Mouse (Mus musculus): Measurements from ENCODE around the gene Tubb2b. TPM values are rescaled to one million over a fixed set of nuclear protein-coding genes. Genes with fewer than 3 reads are reported as not detected.
A peak's percentile ranks its signal among the peaks of the same experiment; 100 is the strongest.

Tubb2b gene
- polyA plus RNA-seq, 1 experiment, result 0.46 TPM

DNA sequence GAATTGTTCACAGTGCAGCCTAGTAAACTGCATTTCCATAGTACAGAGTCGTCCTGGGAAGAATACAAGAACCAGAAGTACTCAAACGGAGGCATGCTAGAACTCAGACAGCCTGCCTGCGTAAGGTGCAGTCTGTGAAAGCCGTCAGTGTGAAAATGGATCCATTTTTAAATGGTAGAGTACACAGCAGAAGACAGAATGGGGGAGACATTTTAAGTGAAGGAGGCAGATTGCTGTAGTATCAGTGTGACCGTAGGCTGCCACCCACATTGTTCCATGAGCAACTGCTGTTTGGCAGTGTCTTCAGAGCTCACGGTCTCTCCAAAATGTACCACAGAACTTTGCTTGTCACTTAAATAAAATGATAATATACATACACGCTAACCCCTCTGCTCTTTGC is 4.0 kb upstream of the Tubb2b start:
- no peak for TF ChIP-seq CTCF (IDR thresholded peaks at IDR 0.05; ENCODE audit: control insufficient read depth, insufficient read depth, insufficient replicate concordance, low read depth, low read length)
- TF ChIP-seq POLR2A (IDR thresholded peaks at IDR 0.05; ENCODE audit: control insufficient read depth, low read depth, low read length), result no peak
- H3K4me3 ChIP-seq (ENCODE audit: control insufficient read depth, low read depth, low read length), result no peak overlapping the region
- peaks cover 19% of the 10 kb centered on the region for H3K4me1 ChIP-seq (ENCODE audit: control insufficient read depth, insufficient read depth, low read length)
- H3K27ac ChIP-seq (ENCODE audit: control insufficient read depth, insufficient read depth, low read depth, low read length), result no peak overlapping the region
- H3K27me3 ChIP-seq (ENCODE audit: control insufficient read depth, insufficient read depth, low read length), result no peaks in the 10 kb centered on the region
- no peaks in the 10 kb centered on the region for H3K36me3 ChIP-seq (ENCODE audit: control insufficient read depth, insufficient read depth, low read length)

DNA sequence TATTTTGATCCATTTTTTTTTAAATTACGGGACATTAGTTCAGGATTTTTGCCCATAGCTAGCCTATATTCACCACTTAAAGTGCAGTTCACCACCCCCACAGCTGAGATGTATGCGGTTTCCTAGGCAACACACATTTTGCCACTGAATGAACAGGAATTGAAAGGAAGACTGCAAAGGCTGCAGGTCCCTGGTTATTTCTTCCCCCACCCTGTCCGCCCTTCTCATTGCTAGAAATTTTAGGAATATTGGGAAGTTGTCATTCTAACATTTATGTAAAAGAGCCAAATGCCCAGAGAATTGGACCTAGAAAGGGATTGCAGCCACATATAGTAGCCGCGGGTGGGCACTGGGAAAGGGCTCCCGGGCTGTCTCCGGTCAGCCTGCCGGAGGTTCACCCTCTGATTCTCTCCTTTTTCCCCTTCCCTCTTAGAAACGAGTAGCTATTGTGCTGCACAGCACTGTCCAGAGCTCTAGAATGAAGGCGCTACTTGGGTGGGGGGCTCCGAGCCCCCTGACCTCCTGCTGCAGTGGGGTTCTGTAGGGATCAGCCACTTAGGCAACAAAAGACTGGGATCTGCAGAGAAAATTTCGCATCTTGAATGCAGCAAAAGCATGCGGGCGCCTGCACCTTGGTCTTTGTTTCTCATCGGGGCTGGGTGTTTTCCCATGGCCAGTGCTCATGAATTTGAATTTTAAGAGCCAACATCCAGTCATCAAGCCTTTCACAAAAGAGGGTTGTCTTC is 3.2 kb upstream of the Tubb2b start:
- Histone ChIP-seq H3K27ac (ENCODE audit: control insufficient read depth, insufficient read depth, low read depth, low read length) (no peak overlapping the region), H3K36me3 (ENCODE audit: control insufficient read depth, insufficient read depth, low read length) (no peaks in the 10 kb centered on the region), H3K4me1 (ENCODE audit: control insufficient read depth, insufficient read depth, low read length) (peaks cover 19% of the 10 kb centered on the region), H3K27me3 (ENCODE audit: control insufficient read depth, insufficient read depth, low read length) (no peaks in the 10 kb centered on the region), H3K4me3 (ENCODE audit: control insufficient read depth, low read depth, low read length) (no peak overlapping the region)
- TF ChIP-seq POLR2A (IDR thresholded peaks at IDR 0.05; ENCODE audit: control insufficient read depth, low read depth, low read length) (no peak), CTCF (IDR thresholded peaks at IDR 0.05; ENCODE audit: control insufficient read depth, insufficient read depth, insufficient replicate concordance, low read depth, low read length) (no peak)

DNA sequence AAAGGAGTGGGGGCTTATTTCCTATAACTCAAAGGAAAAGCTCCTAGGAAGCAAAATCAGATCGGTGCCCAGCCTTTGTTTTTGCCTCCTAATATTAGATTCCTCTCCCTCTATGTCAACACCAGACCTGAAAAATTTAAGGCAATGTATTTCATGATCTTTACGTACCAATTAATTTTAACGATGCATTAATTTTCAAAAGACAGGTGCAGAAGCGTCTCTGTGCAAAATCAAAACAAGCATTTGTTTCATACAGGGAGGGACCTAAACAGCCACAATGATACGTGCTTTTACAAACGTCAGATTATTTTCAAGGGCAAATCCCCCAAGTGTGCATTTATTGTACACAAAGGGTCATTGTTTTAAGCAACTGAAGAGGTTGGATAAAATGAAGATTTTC is 2.6 kb upstream of the Tubb2b start:
- H3K27ac ChIP-seq (ENCODE audit: control insufficient read depth, insufficient read depth, low read depth, low read length), result no peak overlapping the region
- no peak overlapping the region for H3K4me3 ChIP-seq (ENCODE audit: control insufficient read depth, low read depth, low read length)
- H3K4me1 ChIP-seq (ENCODE audit: control insufficient read depth, insufficient read depth, low read length), result peaks cover 19% of the 10 kb centered on the region
- TF ChIP-seq CTCF (IDR thresholded peaks at IDR 0.05; ENCODE audit: control insufficient read depth, insufficient read depth, insufficient replicate concordance, low read depth, low read length) (no peak), POLR2A (IDR thresholded peaks at IDR 0.05; ENCODE audit: control insufficient read depth, low read depth, low read length) (no peak)
- no peaks in the 10 kb centered on the region for H3K36me3 ChIP-seq (ENCODE audit: control insufficient read depth, insufficient read depth, low read length)
- no peaks in the 10 kb centered on the region for H3K27me3 ChIP-seq (ENCODE audit: control insufficient read depth, insufficient read depth, low read length)

DNA sequence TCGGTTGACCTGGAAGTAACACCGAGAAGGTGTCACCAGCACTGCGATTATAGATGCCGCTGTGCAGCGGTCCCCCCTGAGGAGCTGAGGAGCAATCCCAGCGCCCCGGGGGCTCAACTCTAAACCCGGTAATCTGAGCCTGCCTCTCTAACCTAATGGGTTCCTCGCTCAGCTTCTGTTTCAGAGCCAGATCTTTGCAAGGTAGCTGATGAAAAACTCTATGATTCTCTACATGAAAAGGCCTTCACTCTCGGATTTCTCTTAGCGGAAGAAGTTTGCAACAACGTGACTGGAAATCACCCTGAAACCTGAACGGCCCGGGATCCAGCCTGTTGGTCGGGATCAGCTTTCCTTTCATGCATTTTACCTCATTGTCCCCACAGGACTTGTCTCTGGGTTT is 2.0 kb upstream of the Tubb2b start:
- Histone ChIP-seq H3K27me3 (ENCODE audit: control insufficient read depth, insufficient read depth, low read length) (no peaks in the 10 kb centered on the region), H3K27ac (ENCODE audit: control insufficient read depth, insufficient read depth, low read depth, low read length) (no peak overlapping the region)

DNA sequence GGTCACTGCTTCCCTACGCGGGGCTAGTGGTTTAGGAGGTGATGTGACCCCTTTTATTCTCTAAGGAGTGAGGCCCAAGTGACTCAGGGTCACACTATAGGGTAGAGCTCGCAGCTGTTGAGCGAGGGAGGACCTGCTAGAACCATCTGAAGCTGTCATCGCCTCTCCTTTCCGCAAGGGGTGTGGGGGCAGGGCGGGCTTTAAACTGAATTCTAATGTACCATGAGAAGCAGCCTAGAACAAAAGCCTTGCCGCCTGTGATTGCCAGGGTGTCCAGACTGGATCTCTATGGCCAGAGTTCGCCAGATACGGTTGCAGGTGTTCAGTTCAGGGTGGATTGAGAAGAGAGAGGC is 1.4 kb upstream of the Tubb2b start:
- TF ChIP-seq POLR2A (IDR thresholded peaks at IDR 0.05; ENCODE audit: control insufficient read depth, low read depth, low read length) (no peak), CTCF (IDR thresholded peaks at IDR 0.05; ENCODE audit: control insufficient read depth, insufficient read depth, insufficient replicate concordance, low read depth, low read length) (no peak)
- H3K27ac ChIP-seq (ENCODE audit: control insufficient read depth, insufficient read depth, low read depth, low read length), result no peak overlapping the region
- no peaks in the 10 kb centered on the region for H3K36me3 ChIP-seq (ENCODE audit: control insufficient read depth, insufficient read depth, low read length)
- no peaks in the 10 kb centered on the region for H3K27me3 ChIP-seq (ENCODE audit: control insufficient read depth, insufficient read depth, low read length)
- peaks cover 19% of the 10 kb centered on the region for H3K4me1 ChIP-seq (ENCODE audit: control insufficient read depth, insufficient read depth, low read length)
- no peak overlapping the region for H3K4me3 ChIP-seq (ENCODE audit: control insufficient read depth, low read depth, low read length)

More for the DNA sequence above, 2.0 kb upstream of the Tubb2b start:
- TF ChIP-seq CTCF (IDR thresholded peaks at IDR 0.05; ENCODE audit: control insufficient read depth, insufficient read depth, insufficient replicate concordance, low read depth, low read length) (no peak), POLR2A (IDR thresholded peaks at IDR 0.05; ENCODE audit: control insufficient read depth, low read depth, low read length) (no peak)
- H3K4me3 ChIP-seq (ENCODE audit: control insufficient read depth, low read depth, low read length), result no peak overlapping the region
- H3K4me1 ChIP-seq (ENCODE audit: control insufficient read depth, insufficient read depth, low read length), result peaks cover 19% of the 10 kb centered on the region
- no peaks in the 10 kb centered on the region for H3K36me3 ChIP-seq (ENCODE audit: control insufficient read depth, insufficient read depth, low read length)

DNA sequence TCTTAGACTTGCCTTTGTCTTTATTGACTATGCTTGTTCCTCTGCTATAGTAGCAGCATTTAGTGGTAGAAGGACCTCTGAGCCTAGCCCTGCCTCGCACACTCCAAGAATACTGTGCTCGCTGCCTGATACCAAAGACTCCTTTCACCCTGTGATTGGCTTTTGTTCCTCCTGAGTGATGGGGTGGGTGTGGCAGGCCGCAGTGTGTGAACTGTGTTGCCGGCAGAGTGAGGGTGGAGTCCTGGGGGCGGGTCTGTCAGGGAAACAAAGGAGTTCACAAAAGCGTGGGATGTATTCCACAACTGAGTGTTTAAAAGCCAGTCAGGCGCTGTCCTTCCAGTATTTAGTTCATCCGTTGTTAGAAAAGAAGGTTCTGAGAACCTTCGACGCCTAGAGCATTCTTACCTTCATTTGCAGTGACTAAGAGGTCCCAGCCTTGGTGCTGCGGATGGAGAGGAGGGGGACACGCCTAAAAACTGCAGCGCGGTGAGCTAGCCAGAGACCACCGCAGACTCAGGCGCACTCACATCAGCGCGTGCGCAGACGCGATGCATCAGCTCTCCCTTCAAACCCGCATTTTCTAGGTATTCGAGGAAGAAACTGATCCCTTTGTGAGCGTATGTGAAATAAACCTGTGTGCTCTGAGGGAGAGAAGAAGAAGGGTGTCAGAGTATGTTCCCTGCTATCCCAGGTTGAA is 893 bp upstream of the Tubb2b start:
- H3K4me3 ChIP-seq (ENCODE audit: control insufficient read depth, low read depth, low read length), result no peak overlapping the region
- no peaks in the 10 kb centered on the region for H3K27me3 ChIP-seq (ENCODE audit: control insufficient read depth, insufficient read depth, low read length)
- no peak overlapping the region for H3K27ac ChIP-seq (ENCODE audit: control insufficient read depth, insufficient read depth, low read depth, low read length)
- H3K36me3 ChIP-seq (ENCODE audit: control insufficient read depth, insufficient read depth, low read length), result no peaks in the 10 kb centered on the region
- TF ChIP-seq POLR2A (IDR thresholded peaks at IDR 0.05; ENCODE audit: control insufficient read depth, low read depth, low read length), result no peak
- TF ChIP-seq CTCF (IDR thresholded peaks at IDR 0.05; ENCODE audit: control insufficient read depth, insufficient read depth, insufficient replicate concordance, low read depth, low read length), result no peak
- peaks cover 19% of the 10 kb centered on the region for H3K4me1 ChIP-seq (ENCODE audit: control insufficient read depth, insufficient read depth, low read length)

DNA sequence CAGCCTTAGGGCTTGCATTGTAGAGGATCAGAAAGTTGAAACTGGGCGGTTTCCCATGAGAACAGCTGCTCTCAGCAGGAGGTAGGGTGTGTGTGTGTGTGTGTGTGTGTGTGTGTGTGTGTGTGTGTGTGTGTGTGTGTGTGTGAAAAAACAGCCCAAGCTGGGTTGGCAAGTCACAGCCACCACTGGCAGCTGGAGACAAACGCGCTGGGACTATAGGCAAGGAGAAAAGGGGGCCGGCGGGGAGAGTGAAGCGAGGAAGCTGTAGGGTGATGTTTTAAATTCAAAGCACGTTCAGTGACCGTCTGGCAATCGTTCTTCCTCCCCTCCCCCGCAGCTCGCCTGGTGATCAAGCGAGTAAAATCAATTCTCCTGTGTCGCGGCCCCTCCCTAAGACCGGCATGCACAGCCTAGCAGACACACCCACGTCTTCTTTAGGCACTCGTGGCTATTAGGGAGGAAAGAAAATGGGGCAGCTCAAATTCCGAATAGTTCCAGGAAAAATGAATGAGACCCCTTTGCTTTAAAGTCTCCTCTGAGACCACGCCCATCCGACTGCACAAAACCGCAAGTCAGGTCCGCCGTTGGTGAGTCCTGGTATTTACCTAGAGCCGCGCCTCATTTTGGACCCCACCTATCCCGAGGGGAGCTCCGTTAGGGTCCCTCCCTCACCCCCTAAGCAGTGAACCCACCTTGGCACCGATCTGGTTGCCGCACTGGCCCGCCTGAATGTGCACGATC is 611 bp downstream of the Tubb2b start:
- H3K4me3 ChIP-seq (ENCODE audit: control insufficient read depth, low read depth, low read length), result peak overlapping the region; percentile 39
- no peak overlapping the region for H3K27ac ChIP-seq (ENCODE audit: control insufficient read depth, insufficient read depth, low read depth, low read length)
- H3K4me1 ChIP-seq (ENCODE audit: control insufficient read depth, insufficient read depth, low read length), result peaks cover 19% of the 10 kb centered on the region
- H3K27me3 ChIP-seq (ENCODE audit: control insufficient read depth, insufficient read depth, low read length), result no peaks in the 10 kb centered on the region
- no peak for TF ChIP-seq CTCF (IDR thresholded peaks at IDR 0.05; ENCODE audit: control insufficient read depth, insufficient read depth, insufficient replicate concordance, low read depth, low read length)
- H3K36me3 ChIP-seq (ENCODE audit: control insufficient read depth, insufficient read depth, low read length), result no peaks in the 10 kb centered on the region
